Mouse (Mus musculus): ENCODE results near the gene Slc32a1. TPM values are rescaled to one million over a fixed set of nuclear protein-coding genes. Genes with fewer than 3 reads are reported as not detected.

The Slc32a1 gene
- polyA plus RNA-seq, 1 experiment from 2014 or later, result not detected

DNA sequence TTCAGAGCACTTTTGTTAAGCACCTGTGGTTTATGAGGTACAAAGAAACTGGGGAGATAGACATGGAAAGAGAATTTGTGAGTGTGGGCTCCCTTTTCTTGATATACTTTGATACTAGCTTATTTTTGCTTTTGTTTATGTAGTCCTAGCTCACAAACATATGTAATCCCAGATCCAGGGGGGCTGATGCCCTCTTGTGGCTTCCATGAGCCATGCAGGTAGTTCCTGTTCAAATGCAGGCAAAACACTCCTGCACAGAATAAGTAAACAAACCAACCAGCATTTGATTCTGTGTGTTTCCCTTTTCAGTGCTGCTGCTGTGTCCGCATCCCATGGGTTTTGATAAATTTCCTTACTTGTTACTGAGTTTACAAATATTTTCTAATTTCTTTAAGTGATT, 18.8 kb downstream of the Slc32a1 start:
- Histone ChIP-seq H3K27me3 (ENCODE audit: control insufficient read depth, insufficient read depth, low read length) (no peaks in the 10 kb centered on the region), H3K9ac (ENCODE audit: low read length) (no peak overlapping the region), H3K4me2 (ENCODE audit: low read depth, severe bottlenecking) (no peak overlapping the region), H3K27ac (replicated peaks; ENCODE audit: low read depth, low read length) (no peak overlapping the region), H3K9me3 (ENCODE audit: control insufficient read depth, low read length) (no peaks in the 10 kb centered on the region), H3K4me1 (ENCODE audit: control insufficient read depth, insufficient read depth, low read length) (peaks cover 11% of the 10 kb centered on the region), H3K4me3 (ENCODE audit: low read depth, low read length) (no peak overlapping the region), H3K36me3 (ENCODE audit: control insufficient read depth, insufficient read depth, low read length) (peaks cover 17% of the 10 kb centered on the region)
- 77% methylated on average over 1 of the region's 1 CpGs for WGBS
- ATAC-seq (ENCODE audit: insufficient number of reproducible peaks, low FRiP score, low TSS enrichment, low read depth) (no peak), DNase-seq (ENCODE audit: low spot score) (peak; percentile 62)

DNA sequence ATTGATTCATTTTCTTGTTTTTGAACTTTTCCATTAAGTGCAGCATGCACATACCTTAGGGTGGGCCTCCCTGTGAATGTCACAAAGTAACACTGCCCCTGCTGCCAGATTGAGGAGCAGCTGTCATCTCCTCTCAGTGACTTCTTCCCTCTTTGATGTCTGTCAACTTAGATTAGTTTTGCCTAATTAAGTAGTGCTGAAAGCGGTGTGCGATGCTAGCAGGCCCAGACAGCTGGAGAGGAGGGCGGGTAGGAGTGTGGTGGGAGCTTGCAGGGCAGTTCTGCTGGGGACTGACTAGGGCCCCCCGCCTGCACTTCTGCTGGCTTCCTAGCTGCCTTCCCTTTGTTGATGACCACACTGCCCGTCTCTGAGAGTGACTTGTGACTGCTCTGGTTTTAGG, 21.3 kb downstream of the Slc32a1 start:
- 90% methylated on average over 5 of the region's 5 CpGs for WGBS
- DNase-seq (ENCODE audit: low spot score) (no peak), ATAC-seq (ENCODE audit: insufficient number of reproducible peaks, low FRiP score, low TSS enrichment, low read depth) (no peak)
- H3K9ac ChIP-seq (ENCODE audit: low read length), result no peak overlapping the region
- H3K4me2 ChIP-seq (ENCODE audit: low read depth, severe bottlenecking), result no peak overlapping the region
- H3K4me1 ChIP-seq (ENCODE audit: control insufficient read depth, insufficient read depth, low read length), result no peaks in the 10 kb centered on the region
- H3K27me3 ChIP-seq (ENCODE audit: control insufficient read depth, insufficient read depth, low read length), result no peaks in the 10 kb centered on the region
- H3K36me3 ChIP-seq (ENCODE audit: control insufficient read depth, insufficient read depth, low read length), result peaks cover 22% of the 10 kb centered on the region
- no peaks in the 10 kb centered on the region for H3K9me3 ChIP-seq (ENCODE audit: control insufficient read depth, low read length)
- no peak overlapping the region for H3K4me3 ChIP-seq (ENCODE audit: low read depth, low read length)
- H3K27ac ChIP-seq (replicated peaks; ENCODE audit: low read depth, low read length), result no peak overlapping the region

DNA sequence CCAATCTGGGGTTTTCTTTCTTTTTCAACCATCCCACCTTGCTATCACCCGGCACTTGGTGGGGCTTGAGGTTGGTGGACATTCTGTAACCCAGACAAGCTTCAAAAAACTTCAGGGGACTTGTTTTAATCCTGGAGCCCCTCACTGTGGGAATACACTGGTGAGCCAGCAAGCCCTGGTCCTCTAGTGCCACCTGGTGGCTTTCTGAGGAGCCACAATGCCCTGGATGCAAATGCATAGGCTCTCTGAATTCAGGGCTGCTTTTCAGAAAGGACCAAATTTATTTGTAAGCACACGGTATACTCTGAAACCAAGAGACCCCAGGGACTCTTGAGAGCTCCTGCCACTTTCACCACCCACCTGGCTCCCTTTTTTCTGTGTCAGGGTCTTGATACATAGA, 31.3 kb downstream of the Slc32a1 start:
- no peaks in the 10 kb centered on the region for H3K9me3 ChIP-seq (ENCODE audit: control insufficient read depth, low read length)
- no peak for ATAC-seq (ENCODE audit: insufficient number of reproducible peaks, low FRiP score, low TSS enrichment, low read depth)
- H3K27me3 ChIP-seq (ENCODE audit: control insufficient read depth, insufficient read depth, low read length), result no peaks in the 10 kb centered on the region
- peaks cover 18% of the 10 kb centered on the region for H3K36me3 ChIP-seq (ENCODE audit: control insufficient read depth, insufficient read depth, low read length)
- WGBS, result 23% methylated on average over 2 of the region's 2 CpGs
- H3K4me1 ChIP-seq (ENCODE audit: control insufficient read depth, insufficient read depth, low read length), result no peaks in the 10 kb centered on the region
- H3K4me3 ChIP-seq (ENCODE audit: low read depth, low read length), result no peak overlapping the region
- no peak overlapping the region for H3K27ac ChIP-seq (replicated peaks; ENCODE audit: low read depth, low read length)
- no peak overlapping the region for H3K9ac ChIP-seq (ENCODE audit: low read length)
- DNase-seq (ENCODE audit: low spot score), result peak; percentile 79
- no peak overlapping the region for H3K4me2 ChIP-seq (ENCODE audit: low read depth, severe bottlenecking)

DNA sequence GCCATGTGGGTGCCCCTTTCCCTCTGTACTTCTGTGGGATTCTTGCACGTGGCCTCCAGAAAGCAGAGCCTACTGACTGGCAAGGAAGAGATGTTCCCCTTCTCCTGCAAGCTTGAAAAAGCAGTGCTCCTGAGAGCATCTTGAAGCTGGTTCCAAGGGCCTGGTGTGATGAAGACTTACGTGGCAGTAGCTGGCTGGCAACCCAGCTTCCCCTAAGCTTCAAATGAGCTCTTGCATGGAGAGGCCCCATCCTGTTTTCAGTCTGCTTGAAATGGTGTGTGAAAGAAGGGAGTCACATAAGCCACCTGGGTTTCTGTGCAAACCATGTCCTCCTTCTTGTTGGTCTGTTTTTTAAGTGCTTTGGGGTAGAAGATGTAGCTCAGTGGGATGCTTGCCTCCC, 32.0 kb downstream of the Slc32a1 start:
- Histone ChIP-seq H3K4me2 (ENCODE audit: low read depth, severe bottlenecking) (no peak overlapping the region), H3K27me3 (ENCODE audit: control insufficient read depth, insufficient read depth, low read length) (no peaks in the 10 kb centered on the region), H3K4me1 (ENCODE audit: control insufficient read depth, insufficient read depth, low read length) (no peaks in the 10 kb centered on the region), H3K36me3 (ENCODE audit: control insufficient read depth, insufficient read depth, low read length) (peaks cover 13% of the 10 kb centered on the region), H3K4me3 (ENCODE audit: low read depth, low read length) (no peak overlapping the region), H3K9me3 (ENCODE audit: control insufficient read depth, low read length) (no peaks in the 10 kb centered on the region), H3K27ac (replicated peaks; ENCODE audit: low read depth, low read length) (no peak overlapping the region), H3K9ac (ENCODE audit: low read length) (no peak overlapping the region)
- DNase-seq (ENCODE audit: low spot score) (no peak), ATAC-seq (ENCODE audit: insufficient number of reproducible peaks, low FRiP score, low TSS enrichment, low read depth) (no peak)
- WGBS, result 87% methylated on average over 2 of the region's 2 CpGs

DNA sequence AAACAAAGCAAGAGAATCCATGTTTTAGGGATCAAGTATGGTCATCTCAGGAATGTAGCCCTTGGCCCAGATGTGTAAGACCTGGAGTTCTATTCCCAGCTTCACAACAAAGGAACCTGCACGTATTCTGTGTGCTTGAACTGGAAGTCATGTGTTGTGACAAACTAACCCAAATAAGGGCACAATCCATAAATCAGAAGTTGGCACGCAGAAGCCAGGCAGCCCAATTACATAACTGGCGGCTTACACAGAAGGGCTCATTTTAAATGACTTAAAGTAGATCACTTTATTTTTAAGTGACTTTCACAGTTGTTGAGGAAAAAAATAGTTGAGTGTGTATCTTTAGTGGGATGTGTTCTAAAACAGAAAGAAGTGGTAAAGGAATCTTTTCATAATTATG, 33.2 kb downstream of the Slc32a1 start:
- no peaks in the 10 kb centered on the region for H3K4me1 ChIP-seq (ENCODE audit: control insufficient read depth, insufficient read depth, low read length)
- ATAC-seq (ENCODE audit: insufficient number of reproducible peaks, low FRiP score, low TSS enrichment, low read depth), result no peak
- H3K9ac ChIP-seq (ENCODE audit: low read length), result no peak overlapping the region
- no peak overlapping the region for H3K4me3 ChIP-seq (ENCODE audit: low read depth, low read length)
- no peak for DNase-seq (ENCODE audit: low spot score)
- H3K27ac ChIP-seq (replicated peaks; ENCODE audit: low read depth, low read length), result no peak overlapping the region
- H3K9me3 ChIP-seq (ENCODE audit: control insufficient read depth, low read length), result no peaks in the 10 kb centered on the region
- H3K36me3 ChIP-seq (ENCODE audit: control insufficient read depth, insufficient read depth, low read length), result peaks cover 6% of the 10 kb centered on the region
- 83% methylated on average over 3 of the region's 3 CpGs for WGBS
- H3K4me2 ChIP-seq (ENCODE audit: low read depth, severe bottlenecking), result no peak overlapping the region
- H3K27me3 ChIP-seq (ENCODE audit: control insufficient read depth, insufficient read depth, low read length), result no peaks in the 10 kb centered on the region

DNA sequence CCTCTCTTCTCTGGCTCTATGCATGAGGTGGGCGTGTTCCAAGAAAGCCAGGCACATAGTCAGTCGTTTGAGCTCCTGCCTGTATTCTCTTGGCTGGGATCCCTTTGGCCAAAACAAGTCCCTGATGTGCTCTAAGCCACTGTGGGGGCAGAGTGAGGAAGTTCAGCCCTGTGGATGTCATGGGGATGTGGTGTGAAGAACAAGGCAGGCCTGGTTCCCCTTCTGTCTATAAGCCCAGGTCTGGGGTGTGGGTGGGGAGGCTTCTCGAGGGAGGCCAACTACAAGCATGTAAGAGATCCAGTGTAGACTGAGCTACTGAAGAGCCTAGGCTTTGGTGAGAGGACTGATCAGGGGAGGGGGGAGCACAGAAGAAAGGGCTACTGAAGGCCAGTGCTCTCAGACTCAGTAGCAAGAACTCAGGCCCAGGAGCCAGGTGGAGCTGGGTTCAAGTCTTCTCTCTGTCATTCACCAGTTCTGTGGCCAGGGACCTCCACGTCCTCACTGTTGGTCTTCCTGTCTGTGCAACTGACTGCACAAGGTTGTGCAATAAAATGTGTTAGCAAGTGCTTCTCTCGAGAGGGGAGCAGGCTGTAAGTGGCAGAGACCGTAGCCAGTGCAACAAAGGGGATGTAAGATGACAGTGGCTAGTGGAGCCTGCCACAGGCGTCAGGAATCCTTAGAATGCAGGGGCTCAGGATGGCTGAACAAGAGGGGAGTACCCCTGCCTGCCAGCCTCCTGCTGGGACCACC, 40.8 kb downstream of the Slc32a1 start:
- H3K36me3 ChIP-seq (ENCODE audit: control insufficient read depth, insufficient read depth, low read length), result no peaks in the 10 kb centered on the region
- WGBS, result 60% methylated on average over 7 of the region's 7 CpGs
- no peak overlapping the region for H3K4me3 ChIP-seq (ENCODE audit: low read depth, low read length)
- DNase-seq (ENCODE audit: low spot score) (no peak), ATAC-seq (ENCODE audit: insufficient number of reproducible peaks, low FRiP score, low TSS enrichment, low read depth) (no peak)
- no peak overlapping the region for H3K27ac ChIP-seq (replicated peaks; ENCODE audit: low read depth, low read length)
- no peak overlapping the region for H3K9ac ChIP-seq (ENCODE audit: low read length)
- no peaks in the 10 kb centered on the region for H3K27me3 ChIP-seq (ENCODE audit: control insufficient read depth, insufficient read depth, low read length)
- H3K9me3 ChIP-seq (ENCODE audit: control insufficient read depth, low read length), result no peaks in the 10 kb centered on the region
- H3K4me1 ChIP-seq (ENCODE audit: control insufficient read depth, insufficient read depth, low read length), result no peaks in the 10 kb centered on the region
- no peak overlapping the region for H3K4me2 ChIP-seq (ENCODE audit: low read depth, severe bottlenecking)

DNA sequence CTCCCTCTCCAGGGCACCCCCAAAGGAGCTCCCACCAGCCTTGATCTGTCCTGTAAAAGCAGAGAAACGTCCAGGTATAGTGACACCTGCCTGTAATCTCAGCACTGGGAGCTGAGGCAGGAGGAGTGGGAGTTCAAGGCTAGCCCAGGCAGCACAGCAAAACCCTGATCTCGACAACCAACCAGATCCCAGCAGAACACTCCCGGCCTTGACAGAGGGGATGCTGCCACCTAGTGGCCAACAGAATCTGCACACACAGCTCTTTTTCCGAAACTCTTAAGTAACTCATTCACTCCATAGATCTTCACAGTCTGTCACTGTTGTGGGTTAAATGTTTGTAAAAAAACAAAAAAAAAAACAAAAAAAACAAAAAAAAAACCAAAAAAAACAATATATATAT, 42.4 kb downstream of the Slc32a1 start:
- Histone ChIP-seq H3K9ac (ENCODE audit: low read length) (no peak overlapping the region), H3K27me3 (ENCODE audit: control insufficient read depth, insufficient read depth, low read length) (no peaks in the 10 kb centered on the region), H3K4me2 (ENCODE audit: low read depth, severe bottlenecking) (no peak overlapping the region), H3K27ac (replicated peaks; ENCODE audit: low read depth, low read length) (no peak overlapping the region), H3K4me1 (ENCODE audit: control insufficient read depth, insufficient read depth, low read length) (no peaks in the 10 kb centered on the region), H3K4me3 (ENCODE audit: low read depth, low read length) (no peak overlapping the region), H3K36me3 (ENCODE audit: control insufficient read depth, insufficient read depth, low read length) (no peaks in the 10 kb centered on the region), H3K9me3 (ENCODE audit: control insufficient read depth, low read length) (no peaks in the 10 kb centered on the region)
- DNase-seq (ENCODE audit: low spot score) (peak; percentile 85), ATAC-seq (ENCODE audit: insufficient number of reproducible peaks, low FRiP score, low TSS enrichment, low read depth) (peak; percentile 21; the same call in 1 of the 2 replicates)
- WGBS, result 10% methylated on average over 4 of the region's 4 CpGs

DNA sequence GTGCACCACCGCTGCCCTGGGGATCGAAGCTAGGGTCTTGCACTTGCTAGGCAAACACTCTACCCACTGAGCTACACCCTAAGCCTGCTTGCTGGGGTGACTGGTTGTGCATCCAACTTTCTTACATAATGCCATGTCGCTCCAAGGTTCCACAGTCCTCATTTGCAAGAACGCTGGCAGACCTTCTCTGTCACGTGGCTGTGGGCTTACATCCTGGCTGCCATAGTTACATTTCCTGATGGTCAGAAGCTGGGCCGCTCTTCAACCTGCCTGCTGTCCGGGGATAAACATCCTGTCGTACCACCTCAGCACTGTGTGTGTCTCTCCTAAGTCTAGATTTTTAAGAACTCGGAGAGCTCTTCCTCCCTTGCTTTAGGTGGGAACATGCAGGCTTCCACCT, 44.1 kb downstream of the Slc32a1 start:
- WGBS, result 83% methylated on average over 9 of the region's 9 CpGs

DNA sequence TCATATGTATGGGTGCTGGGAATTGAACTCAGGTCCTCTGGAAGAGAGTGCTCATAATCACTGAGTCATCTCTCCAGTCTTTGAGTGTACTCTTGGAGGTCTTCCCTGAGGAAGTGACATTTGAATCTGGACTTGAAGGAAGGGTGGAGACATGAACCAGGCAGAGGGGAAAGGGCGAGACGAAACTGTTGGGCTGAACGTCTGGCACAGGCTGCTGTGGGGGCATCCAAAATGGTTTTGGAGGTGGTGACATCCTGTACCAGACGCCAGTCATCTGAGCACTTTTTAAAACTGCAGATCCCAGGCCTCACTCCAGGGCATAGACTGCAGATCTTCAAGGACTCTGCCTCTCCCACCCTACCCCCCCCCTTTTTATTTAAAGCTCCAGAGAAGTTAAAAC, 45.2 kb downstream of the Slc32a1 start:
- ATAC-seq (ENCODE audit: insufficient number of reproducible peaks, low FRiP score, low TSS enrichment, low read depth) (no peak), DNase-seq (ENCODE audit: low spot score) (no peak)
- Histone ChIP-seq H3K27ac (replicated peaks; ENCODE audit: low read depth, low read length) (no peak overlapping the region), H3K4me2 (ENCODE audit: low read depth, severe bottlenecking) (no peak overlapping the region), H3K4me3 (ENCODE audit: low read depth, low read length) (no peak overlapping the region), H3K9me3 (ENCODE audit: control insufficient read depth, low read length) (no peaks in the 10 kb centered on the region), H3K4me1 (ENCODE audit: control insufficient read depth, insufficient read depth, low read length) (no peaks in the 10 kb centered on the region), H3K9ac (ENCODE audit: low read length) (no peak overlapping the region), H3K36me3 (ENCODE audit: control insufficient read depth, insufficient read depth, low read length) (no peaks in the 10 kb centered on the region), H3K27me3 (ENCODE audit: control insufficient read depth, insufficient read depth, low read length) (no peaks in the 10 kb centered on the region)
- WGBS, result 78% methylated on average over 4 of the region's 4 CpGs

More for the DNA sequence above, 44.1 kb downstream of the Slc32a1 start:
- Histone ChIP-seq H3K4me2 (ENCODE audit: low read depth, severe bottlenecking) (no peak overlapping the region), H3K9me3 (ENCODE audit: control insufficient read depth, low read length) (no peaks in the 10 kb centered on the region), H3K4me1 (ENCODE audit: control insufficient read depth, insufficient read depth, low read length) (no peaks in the 10 kb centered on the region), H3K27ac (replicated peaks; ENCODE audit: low read depth, low read length) (no peak overlapping the region), H3K27me3 (ENCODE audit: control insufficient read depth, insufficient read depth, low read length) (no peaks in the 10 kb centered on the region), H3K4me3 (ENCODE audit: low read depth, low read length) (no peak overlapping the region), H3K36me3 (ENCODE audit: control insufficient read depth, insufficient read depth, low read length) (no peaks in the 10 kb centered on the region), H3K9ac (ENCODE audit: low read length) (no peak overlapping the region)
- DNase-seq (ENCODE audit: low spot score) (no peak), ATAC-seq (ENCODE audit: insufficient number of reproducible peaks, low FRiP score, low TSS enrichment, low read depth) (no peak)

Measured in limb, embryonic 11.5 days (tissue).